Mouse (Mus musculus) CH12.LX (cell line): ENCODE measurements around the gene Tex14.
A peak's percentile ranks its signal among the peaks of the same experiment; 100 is the strongest.
"Not testable (repeated sequence)": the region's sequence is repeated elsewhere in the genome, so short reads cannot be mapped to it uniquely, and the experiment has no call there.

Experiments
- CTCF ChIP-seq, 2 experiments: IDR thresholded peaks in 1 of 2; conservative IDR thresholded peaks in 1 of 2; 2 replicates each; pipeline ENCODE4 v1.5.1; 2011 to 2012; ENCODE audit warnings: low read depth in 2 of 2, low read length in 2 of 2, improper control_type of control experiment in 1 of 2, inconsistent platforms in 1 of 2, mild to moderate bottlenecking in 1 of 2, moderate library complexity in 1 of 2
- EP300 ChIP-seq: IDR thresholded peaks from 2 replicates; pipeline ENCODE4 v1.6.1; 2011; ENCODE audit warnings: low read length, improper control_type of control experiment
- JUND ChIP-seq: conservative IDR thresholded peaks from 2 replicates; pipeline ENCODE4 v1.6.1; 2011; ENCODE audit warnings: low read depth, low read length, improper control_type of control experiment
- MAFK ChIP-seq: IDR thresholded peaks from 2 replicates; pipeline ENCODE4 v1.6.1; 2011; ENCODE audit warnings: low read length, improper control_type of control experiment; ENCODE audit not compliant: insufficient replicate concordance
- MAZ ChIP-seq: IDR thresholded peaks from 2 replicates; pipeline ENCODE4 v1.6.1; 2012; ENCODE audit warnings: low read depth, mild to moderate bottlenecking, inconsistent platforms, low read length, improper control_type of control experiment, moderate library complexity
- MXI1 ChIP-seq: IDR thresholded peaks from 2 replicates; pipeline ENCODE4 v1.6.1; 2011; ENCODE audit warnings: mild to moderate bottlenecking, low read depth, low read length, improper control_type of control experiment
- POLR2A ChIP-seq: IDR thresholded peaks from 2 replicates; pipeline ENCODE4 v1.6.1; 2011; ENCODE audit warnings: low read depth, mild to moderate bottlenecking, improper control_type of control experiment, low read length

DNA sequence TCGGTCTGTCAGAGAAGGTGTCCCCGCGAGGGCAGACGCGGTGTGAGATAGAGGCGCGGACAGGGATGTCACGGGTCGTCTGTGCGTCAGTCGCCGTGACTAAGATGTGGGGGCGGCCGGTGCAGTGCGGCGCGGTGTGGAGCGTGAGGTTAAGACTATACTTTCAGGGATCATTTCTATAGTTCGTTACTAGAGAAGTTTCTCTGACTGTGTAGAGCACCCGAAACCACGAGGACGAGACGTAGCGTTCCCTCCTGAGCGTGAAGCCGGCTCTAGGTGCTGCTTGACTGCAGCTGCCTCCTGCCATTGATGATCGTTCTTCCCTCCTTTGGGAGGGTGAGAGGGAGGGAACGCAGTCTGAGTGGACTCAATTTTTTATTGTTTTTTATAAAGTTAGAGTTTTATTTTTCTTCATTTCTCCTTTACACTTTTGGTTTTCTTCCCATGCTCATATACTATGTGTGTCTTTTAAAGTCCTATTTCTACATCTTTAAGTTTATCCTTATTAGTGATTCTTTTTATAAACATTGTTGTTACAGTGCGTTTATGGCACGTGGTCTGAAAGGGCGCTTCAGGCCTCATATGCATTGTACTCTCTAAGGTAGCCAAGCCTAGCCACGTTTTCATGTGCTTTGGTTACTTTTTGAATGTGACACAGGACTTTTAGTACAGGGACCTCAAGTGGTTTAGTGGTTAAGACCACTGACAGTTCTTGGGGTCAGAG lies 43.8 kb downstream of the Tex14 start:
- not testable (repeated sequence) for TF ChIP-seq CTCF (conservative IDR thresholded peaks at IDR 0.05 in 1 of 2, IDR thresholded peaks at IDR 0.05 in 1 of 2; ENCODE audit: low read depth in 2 of 2, low read length in 2 of 2); EP300; JUND
- TF ChIP-seq POLR2A (peak; percentile 99), MAFK (peak; percentile 82), MXI1 (peak; percentile 99), MAZ (peak; percentile 88)
